Mouse (Mus musculus): ENCODE results near the gene Efl1.

- no peak for TF ChIP-seq CTCF (IDR thresholded peaks at IDR 0.05; ENCODE audit: low read depth, low read length)
- no peak for TF ChIP-seq POLR2A (IDR thresholded peaks at IDR 0.05; ENCODE audit: borderline replicate concordance, low read depth, low read length)
Measured at GRCm38 (mm10) chr7:82743116-82743765, 94.8 kb downstream of the Efl1 start.

All from bone marrow macrophage, adult 2 months (primary cell).